Mouse (Mus musculus): Measurements from ENCODE around the gene Tmem91. TPM values are rescaled to one million over a fixed set of nuclear protein-coding genes. Genes with fewer than 3 reads are reported as not detected.

The Tmem91 gene
- polyA plus RNA-seq, 1 experiment from 2014 or later, result 1.9 TPM

DNA sequence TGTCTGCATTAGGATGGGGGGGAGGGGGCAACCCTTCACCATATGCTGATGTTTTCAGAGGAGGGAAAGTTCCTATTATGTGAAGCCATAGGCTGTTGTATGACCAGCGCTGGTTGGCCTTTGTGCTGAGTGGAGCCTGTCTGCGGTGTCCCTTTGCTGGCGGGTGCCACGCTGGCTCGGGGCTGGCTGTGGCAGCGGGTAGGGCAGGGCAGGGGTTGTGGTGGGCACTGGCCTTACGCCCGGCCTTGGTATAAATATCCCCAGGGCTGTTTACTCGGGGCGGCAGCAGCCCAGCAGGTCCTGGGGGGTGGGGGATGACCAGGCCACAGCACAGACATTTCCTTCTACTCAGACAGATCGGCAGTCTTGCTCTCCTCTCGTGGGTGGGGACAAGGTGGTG is 35.0 kb upstream of the Tmem91 start:
- H3K36me3 ChIP-seq, result peaks cover 27% of the 10 kb centered on the region
- no peak for DNase-seq (ENCODE audit: low spot score)
- WGBS, result 12% methylated on average over 12 of the region's 12 CpGs

DNA sequence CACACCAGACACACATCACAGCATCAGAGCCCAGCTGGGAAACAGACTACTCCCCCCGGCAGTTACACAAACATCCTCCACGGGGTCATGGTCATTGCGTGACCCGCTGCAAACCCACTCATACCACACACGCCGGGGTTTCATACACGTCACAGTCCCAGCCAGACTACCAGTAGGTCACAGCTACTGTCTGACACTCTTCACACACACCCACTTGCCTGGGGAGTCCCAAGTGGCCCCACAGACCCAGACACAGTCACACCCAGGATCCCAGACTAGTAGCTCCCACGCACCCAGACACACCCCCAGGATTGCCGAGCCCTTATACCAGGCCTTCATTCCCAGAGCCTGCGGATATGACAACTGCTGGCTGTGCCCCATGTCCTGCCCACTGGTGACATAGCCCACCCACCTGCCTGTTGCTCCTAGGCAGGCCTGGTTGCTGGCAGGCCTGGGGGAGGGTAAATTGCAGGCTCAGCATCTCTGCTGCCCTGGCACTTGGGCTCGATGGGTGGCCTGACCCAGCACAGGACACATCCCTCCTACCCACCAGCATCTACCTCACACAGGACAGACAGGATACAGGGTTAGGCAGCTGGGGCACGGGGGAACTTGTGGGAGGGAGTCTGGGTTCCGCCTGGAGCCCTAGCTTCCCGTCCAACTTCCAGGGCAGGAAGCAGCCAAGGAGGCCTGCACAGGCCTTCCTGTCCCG is 32.8 kb upstream of the Tmem91 start:
- Histone ChIP-seq H3K9me3 (no peaks in the 10 kb centered on the region), H3K27me3 (ENCODE audit: insufficient read depth, poor library complexity, severe bottlenecking) (no peaks in the 10 kb centered on the region), H3K4me1 (peaks cover 88% of the 10 kb centered on the region), H3K27ac (peak overlapping the region; percentile 52), H3K4me3 (no peak overlapping the region), H3K36me3 (peaks cover 5% of the 10 kb centered on the region)
- 55% methylated on average over 15 of the region's 15 CpGs for WGBS
- DNase-seq (ENCODE audit: low spot score), result no peak

More for the DNA sequence above, 35.0 kb upstream of the Tmem91 start:
- Histone ChIP-seq H3K9me3 (no peaks in the 10 kb centered on the region), H3K27me3 (ENCODE audit: insufficient read depth, poor library complexity, severe bottlenecking) (no peaks in the 10 kb centered on the region), H3K27ac (peak overlapping the region; percentile 87), H3K4me3 (peak overlapping the region; percentile 42), H3K4me1 (peaks cover 73% of the 10 kb centered on the region)

DNA sequence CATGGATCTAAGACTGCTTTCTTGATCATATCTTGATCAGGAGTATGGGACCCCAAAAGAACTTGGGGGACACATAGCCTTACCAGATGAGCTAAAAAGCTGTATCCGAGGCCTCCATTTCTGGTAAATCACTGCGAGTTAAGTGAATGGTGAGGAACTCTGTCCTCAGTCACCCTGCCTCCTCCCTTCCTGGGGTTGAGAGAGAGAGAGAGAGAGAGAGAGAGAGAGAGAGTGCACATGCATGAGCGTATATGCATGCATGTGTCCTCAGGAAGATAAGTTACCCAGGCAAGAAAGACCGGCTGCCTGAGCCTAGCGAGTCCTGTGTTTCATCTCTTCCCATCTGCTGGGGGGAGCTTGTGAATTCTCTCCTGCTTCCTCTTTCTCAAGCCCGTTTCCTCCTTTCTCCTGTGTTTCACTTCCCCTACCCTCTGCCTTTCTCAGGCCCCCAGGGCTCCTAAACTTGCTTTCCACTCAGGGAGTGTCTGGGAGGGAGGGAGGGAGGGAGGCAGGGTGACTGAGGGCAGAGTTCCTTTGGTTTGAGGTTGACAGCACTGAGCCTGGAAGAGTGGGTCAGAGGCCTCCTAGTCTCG is 31.7 kb upstream of the Tmem91 start:
- 44% methylated on average over 7 of the region's 7 CpGs for WGBS
- no peak for DNase-seq (ENCODE audit: low spot score)
- Histone ChIP-seq H3K36me3 (peaks cover 7% of the 10 kb centered on the region), H3K9me3 (no peaks in the 10 kb centered on the region), H3K27ac (peak overlapping the region; percentile 52), H3K4me3 (no peak overlapping the region), H3K27me3 (ENCODE audit: insufficient read depth, poor library complexity, severe bottlenecking) (no peaks in the 10 kb centered on the region), H3K4me1 (peaks cover 77% of the 10 kb centered on the region)

DNA sequence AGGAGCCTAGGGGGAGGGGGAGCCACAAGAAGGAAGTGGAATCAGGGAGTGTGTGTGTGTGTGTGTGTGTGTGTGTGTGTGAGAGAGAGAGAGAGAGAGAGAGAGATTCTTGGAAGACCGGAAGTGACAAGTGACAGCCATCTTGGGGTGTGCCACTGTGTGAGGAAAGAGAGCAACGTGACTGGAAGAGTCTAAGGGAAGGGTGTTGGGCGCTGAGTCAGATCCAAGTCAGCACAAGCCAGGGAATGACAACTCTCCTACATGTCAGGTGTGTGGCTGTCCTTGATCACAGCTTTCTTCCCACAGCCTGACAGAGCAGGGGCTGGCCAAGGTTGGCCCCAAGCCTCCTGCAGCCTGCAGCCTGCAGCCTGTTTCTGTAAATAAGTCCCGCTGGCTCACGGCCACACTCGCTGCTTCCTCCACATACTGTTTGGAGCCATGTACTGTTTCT is 30.9 kb upstream of the Tmem91 start:
- Histone ChIP-seq H3K36me3 (peaks cover 15% of the 10 kb centered on the region), H3K4me3 (no peak overlapping the region), H3K9me3 (no peaks in the 10 kb centered on the region), H3K27ac (peak overlapping the region; percentile 36; the same call in 1 of the 2 replicates), H3K4me1 (peaks cover 69% of the 10 kb centered on the region), H3K27me3 (ENCODE audit: insufficient read depth, poor library complexity, severe bottlenecking) (no peaks in the 10 kb centered on the region)
- DNase-seq (ENCODE audit: low spot score), result no peak
- 50% methylated on average over 6 of the region's 6 CpGs for WGBS

DNA sequence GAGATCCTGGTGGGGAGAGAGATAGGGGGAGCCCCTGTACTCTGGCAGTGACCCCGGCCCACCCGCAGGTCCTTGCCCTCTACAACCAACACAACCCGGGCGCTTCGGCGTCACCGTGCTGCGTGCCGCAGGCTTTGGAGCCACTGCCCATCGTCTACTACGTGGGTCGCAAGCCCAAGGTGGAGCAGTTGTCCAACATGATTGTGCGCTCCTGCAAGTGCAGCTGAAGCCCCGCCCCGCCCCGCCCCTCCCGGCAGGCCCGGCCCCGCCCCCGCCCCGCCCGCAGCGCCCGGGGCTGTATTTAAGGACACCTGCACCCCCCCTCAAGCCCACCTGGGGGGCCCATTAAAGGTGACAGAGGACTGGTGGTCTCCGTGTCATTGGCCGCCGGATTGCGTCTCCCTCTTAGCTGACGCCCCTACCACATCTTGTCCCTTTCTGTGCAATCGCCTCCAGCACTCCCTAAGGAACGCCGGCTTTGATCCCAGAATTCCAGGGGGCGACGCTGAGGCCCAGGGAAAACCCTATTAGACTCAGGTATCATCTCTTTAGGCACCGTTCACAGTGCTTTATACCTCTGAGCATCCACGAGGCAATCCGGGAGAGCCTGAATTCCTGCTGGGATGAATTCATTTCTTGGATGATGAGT is 29.9 kb upstream of the Tmem91 start:
- Histone ChIP-seq H3K9me3 (no peaks in the 10 kb centered on the region), H3K27ac (peak overlapping the region; percentile 47), H3K27me3 (ENCODE audit: insufficient read depth, poor library complexity, severe bottlenecking) (no peaks in the 10 kb centered on the region), H3K36me3 (peaks cover 18% of the 10 kb centered on the region), H3K4me3 (peak overlapping the region; percentile 59), H3K4me1 (peaks cover 59% of the 10 kb centered on the region)
- 10% methylated on average over 35 of the region's 37 CpGs for WGBS
- DNase-seq (ENCODE audit: low spot score), result no peak

DNA sequence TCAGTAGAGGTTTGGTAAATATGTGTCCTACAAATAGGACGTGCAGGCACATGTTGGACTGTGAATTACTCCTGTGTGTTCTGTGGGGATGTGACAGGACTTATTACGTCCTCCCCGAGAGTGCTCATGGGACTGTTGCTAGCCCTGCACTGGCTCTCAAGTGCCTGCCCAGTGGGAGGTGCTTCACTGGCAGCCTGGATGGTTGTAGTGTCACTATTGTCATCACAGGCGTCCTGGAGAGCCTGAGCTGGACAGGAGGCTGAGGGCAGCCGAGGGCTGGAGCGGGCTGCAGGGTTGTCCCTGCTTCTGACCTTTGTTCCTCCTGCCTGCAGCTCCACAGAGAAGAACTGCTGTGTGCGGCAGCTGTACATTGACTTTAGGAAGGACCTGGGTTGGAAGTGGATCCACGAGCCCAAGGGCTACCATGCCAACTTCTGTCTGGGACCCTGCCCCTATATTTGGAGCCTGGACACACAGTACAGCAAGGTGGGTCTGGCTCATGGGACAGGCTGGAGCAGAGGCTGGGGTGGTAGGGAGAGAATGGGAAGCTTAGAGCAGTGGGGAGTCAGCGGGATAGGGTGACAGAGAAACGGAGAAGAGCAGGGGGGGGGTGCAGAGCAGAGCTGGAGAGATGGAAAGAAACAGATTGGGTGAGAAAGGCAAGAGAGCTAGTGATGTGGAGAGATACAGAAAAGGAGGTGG is 29.0 kb upstream of the Tmem91 start:
- H3K27ac ChIP-seq, result peak overlapping the region; percentile 59; the same call in 1 of the 2 replicates
- peak overlapping the region; percentile 59 for H3K4me3 ChIP-seq
- H3K27me3 ChIP-seq (ENCODE audit: insufficient read depth, poor library complexity, severe bottlenecking), result no peaks in the 10 kb centered on the region
- peaks cover 54% of the 10 kb centered on the region for H3K4me1 ChIP-seq
- no peak for DNase-seq (ENCODE audit: low spot score)
- H3K9me3 ChIP-seq, result no peaks in the 10 kb centered on the region
- H3K36me3 ChIP-seq, result peaks cover 20% of the 10 kb centered on the region
- WGBS, result 21% methylated on average over 10 of the region's 10 CpGs

DNA sequence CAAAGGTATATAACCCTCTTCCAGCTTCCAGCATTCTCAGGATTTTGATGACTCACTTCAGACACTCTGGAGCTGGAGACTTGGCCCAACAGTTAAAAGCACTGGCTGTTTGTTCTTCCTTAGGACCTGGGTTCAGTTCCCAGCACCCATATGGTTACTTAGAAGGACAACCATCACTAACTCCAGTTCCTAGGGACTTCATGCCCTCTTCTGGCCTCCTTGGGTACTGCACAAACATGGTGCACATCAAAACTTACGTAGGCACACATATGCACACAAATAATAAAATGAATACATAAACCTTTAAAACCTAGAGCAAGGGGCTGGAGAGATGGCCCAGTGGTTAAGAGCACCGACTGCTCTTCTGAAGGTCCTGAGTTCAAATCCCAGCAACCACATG is 27.4 kb upstream of the Tmem91 start:
- Histone ChIP-seq H3K4me3 (no peak overlapping the region), H3K27me3 (ENCODE audit: insufficient read depth, poor library complexity, severe bottlenecking) (no peaks in the 10 kb centered on the region), H3K36me3 (peaks cover 32% of the 10 kb centered on the region), H3K9me3 (no peaks in the 10 kb centered on the region), H3K4me1 (peaks cover 42% of the 10 kb centered on the region), H3K27ac (no peak overlapping the region)
- no peak for DNase-seq (ENCODE audit: low spot score)
- 95% methylated on average over 2 of the region's 2 CpGs for WGBS

DNA sequence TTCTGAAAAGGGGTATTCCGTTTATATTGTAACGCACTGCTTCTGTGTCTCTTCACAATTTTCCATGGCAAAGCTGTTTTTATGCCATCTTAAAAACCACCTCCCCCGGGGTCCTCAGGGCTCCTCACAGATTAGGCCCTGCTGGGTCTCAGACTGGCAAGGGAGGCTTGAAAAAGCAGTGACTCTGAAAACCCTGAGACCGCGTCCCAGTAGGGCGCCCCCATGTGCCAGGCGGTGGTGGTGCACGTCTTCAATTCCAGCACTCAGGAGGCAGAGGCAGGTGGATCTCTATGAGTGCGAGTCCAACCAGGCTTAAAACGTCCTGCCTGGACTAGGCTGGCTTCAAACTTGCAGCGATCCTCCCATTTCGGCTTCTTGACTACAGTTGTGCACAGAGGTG is 25.8 kb upstream of the Tmem91 start:
- H3K36me3 ChIP-seq, result peaks cover 42% of the 10 kb centered on the region
- peaks cover 26% of the 10 kb centered on the region for H3K4me1 ChIP-seq
- no peak for DNase-seq (ENCODE audit: low spot score)
- no peak overlapping the region for H3K4me3 ChIP-seq
- no peaks in the 10 kb centered on the region for H3K9me3 ChIP-seq
- H3K27ac ChIP-seq, result no peak overlapping the region
- 77% methylated on average over 12 of the region's 12 CpGs for WGBS
- no peaks in the 10 kb centered on the region for H3K27me3 ChIP-seq (ENCODE audit: insufficient read depth, poor library complexity, severe bottlenecking)

DNA sequence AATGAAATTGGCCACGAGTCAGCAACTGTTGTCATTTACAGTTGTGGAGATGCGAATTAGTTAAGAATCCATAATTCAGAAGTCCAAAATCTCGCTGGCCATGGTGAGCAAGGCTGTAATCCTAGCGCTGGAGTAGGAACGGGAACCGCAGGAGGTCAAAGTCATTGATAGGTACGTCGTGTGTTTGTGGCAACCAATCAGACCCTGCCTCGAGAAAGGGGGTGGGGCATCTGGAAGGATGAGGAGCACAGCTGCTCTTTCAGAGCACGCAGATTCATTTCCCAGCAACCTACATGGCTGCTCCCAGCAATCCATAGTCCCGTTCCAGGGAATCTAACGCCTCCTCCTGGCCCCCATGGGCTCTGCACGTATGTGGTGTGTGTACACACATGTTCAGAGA is 24.9 kb upstream of the Tmem91 start:
- H3K4me3 ChIP-seq, result no peak overlapping the region
- 54% methylated on average over 13 of the region's 13 CpGs for WGBS

DNA sequence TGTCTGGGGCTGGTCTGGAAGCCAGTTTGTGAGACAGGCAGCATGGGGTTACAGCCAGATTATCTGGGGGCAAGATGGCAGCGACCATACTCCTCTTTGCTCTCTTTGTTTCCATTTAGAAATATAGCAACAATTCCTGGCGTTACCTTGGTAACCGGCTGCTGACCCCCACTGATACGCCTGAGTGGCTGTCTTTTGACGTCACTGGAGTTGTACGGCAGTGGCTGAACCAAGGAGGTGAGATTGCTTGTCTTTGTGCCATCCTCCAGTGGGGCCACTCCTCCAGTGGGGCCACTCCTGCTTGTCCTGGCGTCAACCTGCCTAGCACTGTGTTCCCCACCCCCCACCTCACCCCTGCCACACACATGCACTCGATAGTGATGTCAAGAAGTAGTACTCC is 19.1 kb upstream of the Tmem91 start:
- no peak overlapping the region for H3K27ac ChIP-seq
- H3K4me1 ChIP-seq, result peaks cover 16% of the 10 kb centered on the region
- WGBS, result 77% methylated on average over 8 of the region's 8 CpGs
- peaks cover 15% of the 10 kb centered on the region for H3K27me3 ChIP-seq (ENCODE audit: insufficient read depth, poor library complexity, severe bottlenecking)
- H3K4me3 ChIP-seq, result no peak overlapping the region
- DNase-seq (ENCODE audit: low spot score), result no peak
- H3K36me3 ChIP-seq, result peaks cover 52% of the 10 kb centered on the region
- H3K9me3 ChIP-seq, result no peaks in the 10 kb centered on the region

More for the DNA sequence above, 24.9 kb upstream of the Tmem91 start:
- H3K36me3 ChIP-seq, result peaks cover 50% of the 10 kb centered on the region
- no peak overlapping the region for H3K27ac ChIP-seq
- peaks cover 18% of the 10 kb centered on the region for H3K4me1 ChIP-seq
- no peaks in the 10 kb centered on the region for H3K27me3 ChIP-seq (ENCODE audit: insufficient read depth, poor library complexity, severe bottlenecking)
- no peaks in the 10 kb centered on the region for H3K9me3 ChIP-seq
- no peak for DNase-seq (ENCODE audit: low spot score)

DNA sequence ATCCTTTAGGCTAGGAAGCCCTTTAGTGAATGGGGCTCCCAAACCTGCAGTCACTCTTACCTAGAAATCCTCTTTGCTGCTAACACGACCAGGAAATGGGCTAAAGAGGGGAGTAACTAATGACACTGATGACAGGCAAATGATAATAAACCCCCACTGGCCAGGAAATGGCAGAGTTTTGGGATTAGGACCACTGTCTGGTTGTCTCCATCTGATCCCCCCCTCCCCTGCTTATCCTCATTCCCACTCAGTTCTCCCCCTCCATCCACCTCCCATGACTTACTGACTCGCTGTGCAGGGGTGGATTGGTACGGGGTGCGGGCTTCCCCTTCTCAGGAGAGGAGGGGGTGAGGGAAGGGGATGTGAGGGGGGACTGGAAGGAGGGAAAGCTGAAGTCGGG is 15.1 kb upstream of the Tmem91 start:
- Histone ChIP-seq H3K27me3 (ENCODE audit: insufficient read depth, poor library complexity, severe bottlenecking) (peaks cover 50% of the 10 kb centered on the region), H3K4me3 (peak overlapping the region; percentile 85), H3K9me3 (no peaks in the 10 kb centered on the region), H3K4me1 (peaks cover 49% of the 10 kb centered on the region), H3K36me3 (peaks cover 22% of the 10 kb centered on the region), H3K27ac (peak overlapping the region; percentile 90)
- WGBS, result 17% methylated on average over 5 of the region's 5 CpGs
- no peak for DNase-seq (ENCODE audit: low spot score)

DNA sequence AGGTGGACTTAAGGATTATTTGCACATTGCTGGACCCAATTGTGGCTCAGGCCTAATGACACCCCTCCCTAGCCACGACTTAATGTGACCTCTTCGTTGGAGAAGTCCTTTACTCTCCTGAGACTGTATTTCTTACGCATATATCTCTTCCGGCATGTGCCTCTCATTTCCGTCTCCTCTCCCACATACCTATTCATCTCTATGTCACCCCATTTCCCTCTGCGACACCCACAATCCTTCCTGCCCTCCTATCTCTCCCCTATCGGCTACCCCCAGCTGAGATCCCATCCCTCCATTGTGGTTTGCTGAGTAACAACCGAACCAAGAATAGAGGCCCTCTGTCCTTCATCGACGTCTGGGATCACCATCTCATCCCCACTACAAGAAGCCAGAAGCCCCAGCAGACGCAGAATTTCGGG is 14.6 kb upstream of the Tmem91 start:
- peak overlapping the region; percentile 85 for H3K4me3 ChIP-seq
- no peaks in the 10 kb centered on the region for H3K9me3 ChIP-seq
- H3K27me3 ChIP-seq (ENCODE audit: insufficient read depth, poor library complexity, severe bottlenecking), result peaks cover 50% of the 10 kb centered on the region
- H3K4me1 ChIP-seq, result peaks cover 49% of the 10 kb centered on the region
- 5% methylated on average over 12 of the region's 12 CpGs for WGBS
- DNase-seq (ENCODE audit: low spot score), result no peak
- peak overlapping the region; percentile 90 for H3K27ac ChIP-seq
- H3K36me3 ChIP-seq, result peaks cover 18% of the 10 kb centered on the region

Measured in heart, embryonic 10.5 days (tissue).